Mouse (Mus musculus): Measurements from ENCODE around the gene Ntf5.
"Not testable (repeated sequence)": the region's sequence is repeated elsewhere in the genome, so short reads cannot be mapped to it uniquely, and the experiment has no call there.

The Ntf5 gene

DNA sequence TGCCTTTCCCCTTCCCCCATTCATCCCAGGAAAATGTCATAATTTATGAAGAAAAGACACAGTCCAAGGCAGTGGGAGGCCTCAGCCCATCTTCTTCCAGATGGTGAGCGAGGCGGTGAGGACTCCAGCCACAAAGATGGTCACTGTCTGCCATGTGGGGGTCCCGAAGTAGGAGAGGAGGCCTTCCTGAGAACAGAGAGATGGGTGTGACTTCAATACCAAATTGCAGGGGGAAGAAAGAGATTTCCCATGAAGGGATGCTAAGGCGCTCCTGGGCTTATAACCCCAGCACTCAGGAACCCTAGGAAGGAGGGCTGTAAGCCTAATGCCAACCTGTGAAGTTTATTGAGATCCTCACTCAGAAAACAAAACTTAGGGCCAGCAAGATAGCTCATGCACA is 48.3 kb downstream of the Ntf5 start:
- DNase-seq (ENCODE audit: extremely low spot score, low spot score): no peak

- no peak for DNase-seq (ENCODE audit: extremely low spot score, low spot score)
Measured at GRCm38 (mm10) chr7:45462325-45462724, 48.8 kb downstream of the Ntf5 start.

- not testable (repeated sequence) for DNase-seq (ENCODE audit: extremely low spot score, low spot score)
Measured at GRCm38 (mm10) chr7:45462868-45463267, 49.4 kb downstream of the Ntf5 start.

DNA sequence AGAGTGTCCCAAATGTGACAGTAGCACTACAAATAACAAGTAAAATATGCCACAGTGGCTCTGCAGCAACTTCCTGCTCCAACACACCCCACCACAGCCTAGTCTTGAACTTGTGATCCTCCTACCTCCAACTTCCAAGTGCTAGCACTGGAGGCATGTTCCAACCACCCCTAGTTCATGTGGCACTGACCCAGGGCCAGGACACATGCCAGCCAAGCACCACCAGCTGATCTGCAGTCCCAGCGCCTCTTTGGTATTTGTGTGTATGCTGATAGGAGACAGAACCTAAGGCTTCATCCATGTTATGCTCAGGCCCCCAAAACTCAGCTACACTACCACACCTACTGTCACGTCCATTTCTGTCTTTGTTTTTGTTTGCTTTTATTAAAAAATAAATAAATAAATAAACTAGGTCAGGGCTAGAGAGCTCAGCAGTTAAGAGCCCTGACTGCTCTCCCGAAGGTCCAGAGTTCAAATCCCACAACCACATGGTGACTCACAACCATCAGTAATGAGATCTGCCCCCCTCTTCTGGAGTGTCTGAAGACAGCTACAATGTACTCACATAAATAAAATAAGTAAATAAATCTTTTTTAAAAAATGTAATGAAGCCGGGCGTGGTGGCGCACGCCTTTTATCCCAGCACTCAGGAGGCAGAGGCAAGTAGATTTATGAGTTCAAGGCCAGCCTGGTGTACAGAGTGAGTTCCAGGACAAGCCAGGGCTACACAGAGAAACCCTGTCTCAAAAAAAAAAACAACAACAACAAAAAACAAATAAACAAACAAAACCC is 50.7 kb downstream of the Ntf5 start:
- DNase-seq (ENCODE audit: extremely low spot score, low spot score): no peak

DNA sequence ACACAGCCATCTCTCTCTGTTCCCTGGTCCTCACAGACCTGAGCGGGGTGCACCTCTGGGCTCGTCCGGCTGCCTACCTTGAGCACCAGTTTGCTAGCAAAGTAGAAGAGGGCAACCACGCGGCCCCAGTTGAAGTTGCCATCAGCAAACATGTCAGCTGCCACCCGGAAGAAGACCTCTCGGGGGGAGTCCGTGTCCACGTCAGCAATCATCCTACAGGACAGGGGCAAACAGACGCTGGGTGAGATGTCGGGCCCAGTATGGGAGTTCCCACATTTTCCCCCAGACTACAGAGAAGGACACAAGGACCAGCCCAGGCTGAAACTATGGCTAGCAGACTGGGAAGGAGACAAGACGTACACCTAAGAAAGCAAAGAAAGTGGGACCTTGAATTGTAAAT is 51.6 kb downstream of the Ntf5 start:
- DNase-seq (ENCODE audit: extremely low spot score, low spot score): no peak

- no peak for DNase-seq (ENCODE audit: extremely low spot score, low spot score)
Measured at GRCm38 (mm10) chr7:45465549-45465948, 52.1 kb downstream of the Ntf5 start.

- DNase-seq (ENCODE audit: extremely low spot score, low spot score): peak; percentile 95
Measured at GRCm38 (mm10) chr7:45466283-45467089, 53.0 kb downstream of the Ntf5 start, which contains the start of gene Bax. Gene Bax (minus strand): TSS chr7:45466898.

Measured in neural tube, embryonic 10.5 days (tissue).